Mouse (Mus musculus): Measurements from ENCODE around the gene Bicc1.

GRCm38 (mm10) chr10:71131333-71131732 is 28.2 kb downstream of the Bicc1 start:
- TF ChIP-seq CTCF (conservative IDR thresholded peaks at IDR 0.05; ENCODE audit: insufficient read depth, insufficient read length, low read depth, low read length) = no peak
- no peak for TF ChIP-seq POLR2A (IDR thresholded peaks at IDR 0.05; ENCODE audit: low read depth, low read length)
